Mouse (Mus musculus) duodenum, adult 2 months (tissue): ENCODE results near the gene Csnk1d. TPM values are rescaled to one million over a fixed set of nuclear protein-coding genes. Genes with fewer than 3 reads are reported as not detected.

Experiments used
- polyA plus RNA-seq: library from polyadenylated mRNA; depleted of rRNA; stranded (reverse); fragments of >200 nt; gene quantifications from 2 replicates; pipeline ENCODE4 v1.2.3, GENCODE M21; 2012; ENCODE audit warnings: low replicate concordance; rRNA removed

Gene Csnk1d
- 33.6 and 40.6 TPM in 2 replicates for polyA plus RNA-seq

GRCm38 (mm10) chr11:120990951-120991526 lies at the start of gene Csnk1d:
Gene Csnk1d, minus strand, starts transcription at chr11:120991330.

GRCm38 (mm10) chr11:121039302-121039701 lies 48.2 kb upstream of the Csnk1d start, which contains the start of gene Cd7:
Gene Cd7, minus strand, starts transcription at chr11:121039418.

DNA sequence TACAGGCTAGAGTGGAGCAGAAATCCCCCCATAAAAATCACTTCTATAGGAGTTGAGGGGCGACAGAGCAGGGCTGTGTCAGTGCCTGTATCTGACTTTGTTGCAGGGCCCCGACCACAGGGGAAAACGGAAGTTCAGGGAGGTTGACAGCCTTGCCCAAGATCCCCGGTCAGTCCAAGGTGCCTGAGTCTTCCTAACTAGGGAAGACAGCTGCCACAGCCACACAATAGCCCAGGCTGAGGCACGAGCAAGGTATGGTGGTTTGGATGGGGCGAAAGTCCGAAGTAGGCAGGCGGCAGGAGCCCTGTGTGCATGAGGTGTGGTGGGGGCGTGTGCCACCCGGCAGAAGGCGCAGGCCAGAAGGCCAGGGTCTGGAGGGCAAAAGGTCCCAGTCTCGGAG lies 42.8 kb downstream of the Csnk1d start, which contains the start of gene Slc16a3:
Slc16a3 (plus strand) TSS at position 153 of the 400 bp plus-strand sequence.

GRCm38 (mm10) chr11:120932564-120933398 lies 58.3 kb downstream of the Csnk1d start, which contains the start of gene Ccdc57:
Gene Ccdc57, minus strand, starts transcription at chr11:120932872.

Other genes with a start within 250 kb of the Csnk1d start
- gene Hmga1b, start 228.5 kb downstream of the Csnk1d start, polyA plus RNA-seq: 1.4 and 3.2 TPM in 2 replicates
- gene Rfng, start 207.1 kb downstream of the Csnk1d start, polyA plus RNA-seq: 94.9 and 139 TPM in 2 replicates
- 82.5 and 85.8 TPM in 2 replicates for gene Gps1, start 207.1 kb downstream of the Csnk1d start, polyA plus RNA-seq
- gene Dus1l, start 194.9 kb downstream of the Csnk1d start, polyA plus RNA-seq: 28.7 and 29.8 TPM in 2 replicates
- gene Fasn, start 166.8 kb downstream of the Csnk1d start, polyA plus RNA-seq: 195 and 525 TPM in 2 replicates
- gene Ccdc57, start 58.5 kb downstream of the Csnk1d start, polyA plus RNA-seq: 0.43 and 0.86 TPM in 2 replicates
- 35.6 and 82.7 TPM in 2 replicates for gene Slc16a3, start 42.9 kb downstream of the Csnk1d start, polyA plus RNA-seq
- 32.2 and 59.4 TPM in 2 replicates for gene Cd7, start 48.1 kb upstream of the Csnk1d start, polyA plus RNA-seq
- 107 and 277 TPM in 2 replicates for gene Sectm1b, start 72.2 kb upstream of the Csnk1d start, polyA plus RNA-seq
- 3.3 and 8.6 TPM in 2 replicates for gene Sectm1a, start 89.9 kb upstream of the Csnk1d start, polyA plus RNA-seq
- 0.08 and 0.18 TPM in 2 replicates for gene Tex19.2, start 127.3 kb upstream of the Csnk1d start, polyA plus RNA-seq
- gene Tex19.1, start 154.8 kb upstream of the Csnk1d start, polyA plus RNA-seq: not detected in 2 replicates
- gene Uts2r, start 168.9 kb upstream of the Csnk1d start, polyA plus RNA-seq: not detected in 2 replicates
- gene Hexdc, start 213.1 kb upstream of the Csnk1d start, polyA plus RNA-seq: 21.6 and 29.7 TPM in 2 replicates
- 18.2 and 19.4 TPM in 2 replicates for gene Ogfod3, start 213.4 kb upstream of the Csnk1d start, polyA plus RNA-seq
- 13.3 and 14.8 TPM in 2 replicates for gene Cybc1, start 238.0 kb upstream of the Csnk1d start, polyA plus RNA-seq
- gene Narf, start 245.9 kb upstream of the Csnk1d start, polyA plus RNA-seq: 21.3 and 26.4 TPM in 2 replicates